Mouse (Mus musculus) limb, embryonic 14.5 days (tissue): ENCODE measurements at regions not wholly inside any gene's neighbourhood (a gene's known extent, or its start where the extent isn't known, plus 50 kb on each side); places are given as distances from the start of the nearest gene placed in this dataset.
A peak's percentile ranks its signal among the peaks of the same experiment; 100 is the strongest.

Source experiments
- ATAC-seq: fragments of 200-750 bp; cut with Nextera tagmentation; 2 replicates; pipeline ENCODE4 v1.8.0; 2017; ENCODE audit warnings: low read depth, moderate number of reproducible peaks, moderate TSS enrichment; ENCODE audit not compliant: low FRiP score
- DNase-seq: peaks from one replicate; pipeline ENCODE4 v3.0.0-alpha.2; 2015; ENCODE audit warnings: low spot score
- H3K27ac ChIP-seq: fragments of 300-500 bp; sonication (generic); replicated peaks from 2 replicates; pipeline ENCODE4 v1.5.1; 2014; ENCODE audit warnings: low read depth, mild to moderate bottlenecking, low read length, moderate library complexity, mixed read lengths
- H3K27me3 ChIP-seq: fragments of 300-500 bp; sonication (generic); 2 replicates; pipeline ENCODE4 v1.6.1; 2014; ENCODE audit warnings: low read length, mixed read lengths; ENCODE audit not compliant: control insufficient read depth, insufficient read depth
- H3K36me3 ChIP-seq: fragments of 300-500 bp; sonication (generic); 2 replicates; pipeline ENCODE4 v1.6.1; 2014; ENCODE audit warnings: mild to moderate bottlenecking, low read length, moderate library complexity, mixed read lengths; ENCODE audit not compliant: control insufficient read depth, insufficient read depth
- H3K4me1 ChIP-seq: fragments of 300-500 bp; sonication (generic); 2 replicates; pipeline ENCODE4 v1.6.1; 2014; ENCODE audit warnings: antibody characterized with exemption, low read length, mixed read lengths; ENCODE audit not compliant: control insufficient read depth, insufficient read depth
- H3K4me2 ChIP-seq: fragments of 300-500 bp; sonication (generic); replicated peaks from 2 replicates; pipeline ENCODE4 v1.6.1; 2014; ENCODE audit warnings: low read depth, mild to moderate bottlenecking, low read length, moderate library complexity; ENCODE audit not compliant: severe bottlenecking
- H3K4me3 ChIP-seq: fragments of 300-500 bp; sonication (generic); replicated peaks from 2 replicates; pipeline ENCODE4 v1.5.1; 2014; ENCODE audit warnings: low read length
- H3K9ac ChIP-seq: fragments of 300-500 bp; sonication (generic); 2 replicates; pipeline ENCODE4 v1.6.1; 2014; ENCODE audit warnings: mild to moderate bottlenecking, low read depth, low read length, moderate library complexity; ENCODE audit not compliant: severe bottlenecking
- H3K9me3 ChIP-seq: fragments of 300-500 bp; sonication (generic); 2 replicates; pipeline ENCODE4 v1.6.1; 2016; ENCODE audit warnings: low read length; ENCODE audit not compliant: control insufficient read depth
- POLR2A ChIP-seq: fragments of 200-500 bp; IDR thresholded peaks from 2 replicates; pipeline ENCODE4 v1.8.0; 2012; ENCODE audit warnings: inconsistent platforms, mild to moderate bottlenecking, moderate library complexity, borderline replicate concordance; ENCODE audit not compliant: insufficient read depth, insufficient read length; ENCODE audit errors: extremely low read depth
- WGBS: fragments of 180-500 bp; shearing (Covaris S2); extraction: QIAGEN DNeasy Blood & Tissue Kit; methylation state at CpG from one replicate; pipeline ENCODE4 v1.1.7; 2014; 5-methylcytosine and 5-hydroxymethylcytosine counted together

DNA sequence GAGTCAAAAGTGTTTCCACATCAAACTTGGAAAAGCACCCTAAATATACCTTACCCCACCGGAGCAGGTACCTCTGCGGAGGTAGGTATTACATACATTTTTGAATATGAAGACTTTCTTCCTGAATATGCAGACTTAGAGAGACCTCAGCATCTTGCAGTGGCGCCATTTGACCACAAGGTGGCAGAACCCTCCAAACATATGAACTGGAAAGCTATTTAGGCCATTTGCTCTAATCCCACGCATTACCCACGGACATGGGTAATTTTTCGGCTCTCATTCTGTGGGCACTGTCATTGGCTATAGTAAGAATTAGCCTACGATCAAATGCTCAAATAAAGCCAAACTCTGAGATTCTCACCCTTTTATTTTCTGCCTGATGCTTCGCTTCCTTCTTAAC lies 1301.0 kb downstream of the Synb start:
- no peaks in the 10 kb centered on the region for H3K9me3 ChIP-seq
- no peak overlapping the region; the same call in 1 of the 2 replicates for H3K4me2 ChIP-seq
- WGBS, result 14% methylated on average over 8 of the region's 8 CpGs
- no peak overlapping the region for H3K27ac ChIP-seq
- no peak for ATAC-seq
- no peak overlapping the region for H3K9ac ChIP-seq
- no peaks in the 10 kb centered on the region for H3K27me3 ChIP-seq
- H3K4me1 ChIP-seq, result no peaks in the 10 kb centered on the region
- H3K36me3 ChIP-seq, result no peaks in the 10 kb centered on the region
- DNase-seq, result peak; percentile 64
- H3K4me3 ChIP-seq, result no peak overlapping the region
- no peak for TF ChIP-seq POLR2A

DNA sequence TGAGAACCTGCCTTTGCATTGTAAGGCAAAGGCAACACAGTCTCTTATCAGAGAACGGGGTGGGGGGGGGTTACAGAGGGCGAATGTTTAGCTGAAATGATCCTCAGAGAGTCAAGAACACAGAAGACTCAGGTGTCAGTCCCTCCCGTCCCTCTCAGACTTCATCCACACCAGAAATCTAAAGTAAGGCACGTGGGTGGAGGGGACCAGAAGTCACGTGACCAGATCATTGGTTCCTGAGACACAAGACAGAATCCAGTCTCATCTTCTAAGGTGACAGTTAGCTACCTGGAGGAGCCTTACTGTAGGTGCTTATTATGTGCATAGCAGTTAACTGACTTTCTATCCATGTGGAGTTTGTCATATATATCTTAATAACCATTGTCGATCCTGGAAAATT lies 1302.0 kb downstream of the Synb start:
- no peak overlapping the region for H3K4me3 ChIP-seq
- no peaks in the 10 kb centered on the region for H3K4me1 ChIP-seq
- no peak for TF ChIP-seq POLR2A
- no peaks in the 10 kb centered on the region for H3K27me3 ChIP-seq
- H3K4me2 ChIP-seq, result no peak overlapping the region
- DNase-seq, result no peak
- no peaks in the 10 kb centered on the region for H3K9me3 ChIP-seq
- 66% methylated on average over 6 of the region's 6 CpGs for WGBS
- no peaks in the 10 kb centered on the region for H3K36me3 ChIP-seq
- H3K9ac ChIP-seq, result no peak overlapping the region
- ATAC-seq, result no peak
- H3K27ac ChIP-seq, result no peak overlapping the region

DNA sequence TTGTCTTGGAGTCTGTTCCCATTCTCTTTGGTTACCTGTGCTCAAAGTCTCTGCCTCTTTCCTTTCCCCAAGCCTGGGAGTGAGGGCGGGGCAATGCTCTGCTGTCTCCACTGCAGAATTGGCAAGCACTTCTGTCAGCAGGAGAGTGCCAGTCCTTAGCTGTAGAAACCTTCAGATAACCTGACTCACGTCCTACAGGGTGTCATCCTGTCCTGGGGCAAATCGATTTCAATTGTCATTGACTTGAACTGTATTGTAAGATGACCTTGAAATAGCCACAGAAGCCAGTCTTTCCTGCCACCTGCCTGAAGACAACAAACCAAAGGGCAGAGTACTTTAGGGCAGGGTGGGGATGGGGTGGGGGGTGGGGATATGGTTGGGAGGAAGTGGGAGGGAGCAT lies 1303.8 kb downstream of the Synb start:
- Histone ChIP-seq H3K4me2 (no peak overlapping the region), H3K4me3 (no peak overlapping the region), H3K27me3 (no peaks in the 10 kb centered on the region), H3K36me3 (no peaks in the 10 kb centered on the region), H3K9ac (no peak overlapping the region), H3K9me3 (no peaks in the 10 kb centered on the region), H3K4me1 (no peaks in the 10 kb centered on the region), H3K27ac (no peak overlapping the region)
- no peak for ATAC-seq
- WGBS, result 65% methylated on average over 3 of the region's 3 CpGs
- no peak for DNase-seq
- no peak for TF ChIP-seq POLR2A
